In the genomic region with DNA sequence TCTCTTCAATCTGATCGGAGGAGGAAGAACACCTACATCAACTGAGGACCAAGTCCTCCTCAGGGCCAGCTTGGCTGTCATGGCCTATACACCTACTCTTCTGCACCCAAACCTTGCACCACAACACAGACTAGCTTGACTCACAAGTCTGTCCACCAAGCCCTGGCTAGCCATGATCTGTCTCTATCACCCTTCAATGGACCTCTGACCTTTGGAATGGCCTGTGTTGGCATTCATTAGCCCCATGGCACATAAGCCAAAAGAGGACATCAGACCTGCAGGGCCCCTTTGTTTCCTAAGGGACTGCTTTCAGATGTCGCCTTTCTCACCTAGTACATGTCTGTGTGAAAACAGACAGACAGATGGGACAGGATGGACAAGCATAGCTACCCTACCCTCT, we compare ENCODE assay signal across 9 mouse cellular contexts. TPM values are rescaled to one million over a fixed set of nuclear protein-coding genes. Genes with fewer than 3 reads are reported as not detected.
DNase-seq lines count a peak whose midpoint lies in the region; ATAC-seq lines count a peak whose summit lies in the region.
"Had no signal": no experiment of that assay in that cellular context is flagged by ENCODE, and none has a peak within 500 bp of the region (broad histone marks: within the 10 kb centered on the region; RNA-seq: fewer than 3 reads in every experiment).

No protein-coding gene starts in this region.

- H3K4me2 ChIP-seq in heart, embryonic 16.5 days (ENCODE audit: low read depth, low read length): no peak overlapping the region
- H3K4me2 ChIP-seq in midbrain, embryonic 13.5 days (replicated peaks): no peak overlapping the region

- H3K9ac ChIP-seq in heart, embryonic 16.5 days (ENCODE audit: low read length): no peak overlapping the region
- H3K9ac ChIP-seq in midbrain, embryonic 13.5 days (replicated peaks): peak overlapping the region; percentile 42; the same call in 1 of the 2 replicates

- peak overlapping the region; percentile 62 for H3K27ac ChIP-seq in heart, embryonic 16.5 days (ENCODE audit: low read length)
- peak overlapping the region; percentile 11; the same call in 1 of the 2 replicates for H3K27ac ChIP-seq in brown adipose tissue, adult 24 weeks (replicated peaks; ENCODE audit: low read depth, low read length)
- peak overlapping the region; percentile 83 for H3K27ac ChIP-seq in midbrain, embryonic 13.5 days

- peaks cover 11% of the 10 kb centered on the region for H3K36me3 ChIP-seq in heart, embryonic 16.5 days (ENCODE audit: control insufficient read depth, insufficient read depth)
- H3K36me3 ChIP-seq in midbrain, embryonic 13.5 days: peaks cover 17% of the 10 kb centered on the region

- WGBS in heart, embryonic 16.5 days: 86% methylated on average over 2 of the region's 2 CpGs
- 98% methylated on average over 2 of the region's 2 CpGs for WGBS in midbrain, embryonic 13.5 days

- no peak for ATAC-seq in heart, embryonic 16.5 days (replicated peaks; ENCODE audit: extremely low read depth, insufficient read depth, low FRiP score)
- no peak for ATAC-seq in midbrain, embryonic 13.5 days

- no peaks in the 10 kb centered on the region for H3K9me3 ChIP-seq in heart, embryonic 16.5 days (replicated peaks; ENCODE audit: control insufficient read depth, low read length)
- H3K9me3 ChIP-seq in midbrain, embryonic 13.5 days: no peaks in the 10 kb centered on the region

- no peak overlapping the region for H3K4me3 ChIP-seq in heart, embryonic 16.5 days (ENCODE audit: low read length)
- H3K4me3 ChIP-seq in brown adipose tissue, adult 24 weeks (ENCODE audit: insufficient read depth, low read depth, low read length): no peak overlapping the region
- H3K4me3 ChIP-seq in midbrain, embryonic 13.5 days (replicated peaks): no peak overlapping the region

- no peak for DNase-seq in heart, adult 9 months (ENCODE audit: low spot score in 2 of 2)
- DNase-seq in kidney, adult 8-10 months: peak; percentile 59 to 67
- no peak for DNase-seq in lung, postnatal 36 days
- DNase-seq in thymus, postnatal 25 days: no peak
- DNase-seq in urinary bladder, postnatal 25 days (ENCODE audit: low spot score): no peak
- DNase-seq: cerebellum, postnatal 14 days had no signal

- no peaks in the 10 kb centered on the region for H3K27me3 ChIP-seq in heart, embryonic 16.5 days (ENCODE audit: control insufficient read depth, insufficient read depth, low read length)
- H3K27me3 ChIP-seq in midbrain, embryonic 13.5 days: no peaks in the 10 kb centered on the region

- H3K4me1 ChIP-seq in heart, embryonic 16.5 days (ENCODE audit: control insufficient read depth, insufficient read depth, low read length): peaks cover 23% of the 10 kb centered on the region
- H3K4me1 ChIP-seq in brown adipose tissue, adult 24 weeks (ENCODE audit: control insufficient read depth, insufficient read depth, insufficient read length, low read length): peaks cover 8% of the 10 kb centered on the region
- H3K4me1 ChIP-seq in midbrain, embryonic 13.5 days (replicated peaks): peaks cover 20% of the 10 kb centered on the region

RNA-seq across cellular contexts. Expression of a gene that starts 18.6 kb away (rescaled TPM):
- 8.2 and 8.7 TPM in 2 replicates for polyA plus RNA-seq in heart, embryonic 16.5 days (2015; fragmentation: Nextera tagmentation; extraction: Ambion mirVana)
- 8.4 and 10.4 TPM in 2 replicates for polyA plus RNA-seq in brown adipose tissue, adult 24 weeks (2012; ENCODE audit: insufficient read depth, insufficient read length, missing spikeins)
- polyA plus RNA-seq in midbrain, embryonic 13.5 days (2015; fragmentation: Nextera tagmentation; extraction: Ambion mirVana): 9.1 and 10.8 TPM in 2 replicates

RNA-seq across cellular contexts. Expression of a gene that starts 18.8 kb away (rescaled TPM):
- 372 and 379 TPM in 2 replicates for polyA plus RNA-seq in heart, embryonic 16.5 days (2015; fragmentation: Nextera tagmentation; extraction: Ambion mirVana)
- 437 and 615 TPM in 2 replicates for polyA plus RNA-seq in brown adipose tissue, adult 24 weeks (2012; ENCODE audit: insufficient read depth, insufficient read length, missing spikeins)
- polyA plus RNA-seq in midbrain, embryonic 13.5 days (2015; fragmentation: Nextera tagmentation; extraction: Ambion mirVana): 174 and 181 TPM in 2 replicates

RNA-seq across cellular contexts. Expression of a gene that starts 19.2 kb away (rescaled TPM):
- polyA plus RNA-seq in heart, embryonic 16.5 days (2015; fragmentation: Nextera tagmentation; extraction: Ambion mirVana): 1.1 and 2.0 TPM in 2 replicates
- not detected in 2 replicates for polyA plus RNA-seq in brown adipose tissue, adult 24 weeks (2012; ENCODE audit: insufficient read depth, insufficient read length, missing spikeins)
- 3.7 and 4.1 TPM in 2 replicates for polyA plus RNA-seq in midbrain, embryonic 13.5 days (2015; fragmentation: Nextera tagmentation; extraction: Ambion mirVana)

RNA-seq across cellular contexts. Expression of a gene that starts 33.7 kb away (rescaled TPM):
- 0.29 and 0.47 TPM in 2 replicates for polyA plus RNA-seq in heart, embryonic 16.5 days (2015; fragmentation: Nextera tagmentation; extraction: Ambion mirVana)
- polyA plus RNA-seq in brown adipose tissue, adult 24 weeks (2012; ENCODE audit: insufficient read depth, insufficient read length, missing spikeins): not detected in 2 replicates
- polyA plus RNA-seq in midbrain, embryonic 13.5 days (2015; fragmentation: Nextera tagmentation; extraction: Ambion mirVana): 2.1 TPM in 2 replicates

Comparison
In these comparisons a context has a peak if more than half of its experiments do, and no peak if none do; other contexts are left out.
1. H3K27ac ChIP-seq: peak in every context shown above with its lines; median percentile 83 in midbrain, embryonic 13.5 days; 62 in heart, embryonic 16.5 days; 11 in brown adipose tissue, adult 24 weeks.
2. DNase-seq: peak in kidney, adult 8-10 months (2 of 2); none in heart, adult 9 months (0 of 2), lung, postnatal 36 days (single experiment), thymus, postnatal 25 days (single experiment) and urinary bladder, postnatal 25 days (single experiment).